Mouse (Mus musculus) left cerebral cortex, adult 8-10 months (tissue): ENCODE measurements around the gene Fcgrt. TPM values are rescaled to one million over a fixed set of nuclear protein-coding genes. Genes with fewer than 3 reads are reported as not detected.
"Not testable (repeated sequence)": the region's sequence is repeated elsewhere in the genome, so short reads cannot be mapped to it uniquely, and the experiment has no call there.

Experiments used
- DNase-seq, 2 experiments: peaks; one replicate each; pipeline ENCODE4 v3.0.0; 2022; ENCODE audit warnings: low spot score in 2 of 2
- total RNA-seq, 4 experiments: library from RNA; stranded (reverse); gene quantifications; 2 replicates each; pipeline ENCODE4 v1.2.4; 2022

The Fcgrt gene
- total RNA-seq, 4 experiments from 2014 or later = 18.6 to 21.9 (median 19.9) TPM

- not testable (repeated sequence) for DNase-seq
Observed at GRCm38 (mm10) chr7:45110089-45110488, 6.4 kb upstream of the Fcgrt start.

- DNase-seq = no peak
Observed at GRCm38 (mm10) chr7:45107052-45107645, 3.5 kb upstream of the Fcgrt start.

GRCm38 (mm10) chr7:45106441-45106840 lies 2.8 kb upstream of the Fcgrt start:
- no peak for DNase-seq

GRCm38 (mm10) chr7:45105491-45105890 lies 1.8 kb upstream of the Fcgrt start:
- DNase-seq = no peak

GRCm38 (mm10) chr7:45104941-45105340 lies 1.3 kb upstream of the Fcgrt start:
- no peak for DNase-seq

- no peak for DNase-seq
Observed at GRCm38 (mm10) chr7:45102940-45103585, 588 bp downstream of the Fcgrt start.

- DNase-seq = no peak
Observed at GRCm38 (mm10) chr7:45102441-45102840, 1.2 kb downstream of the Fcgrt start.

- no peak for DNase-seq
Observed at GRCm38 (mm10) chr7:45100046-45100445, 3.6 kb downstream of the Fcgrt start.

- no peak for DNase-seq
Observed at GRCm38 (mm10) chr7:45098541-45099240, 5.0 kb downstream of the Fcgrt start.

- no peak for DNase-seq
Observed at GRCm38 (mm10) chr7:45097479-45097878, 6.2 kb downstream of the Fcgrt start.

- DNase-seq = not testable (repeated sequence)
Observed at GRCm38 (mm10) chr7:45095965-45096364, 7.7 kb downstream of the Fcgrt start.

GRCm38 (mm10) chr7:45095367-45095766 lies 8.3 kb downstream of the Fcgrt start:
- DNase-seq = no peak

GRCm38 (mm10) chr7:45094121-45094520 lies 9.5 kb downstream of the Fcgrt start:
- DNase-seq = no peak

- no peak for DNase-seq
Observed at GRCm38 (mm10) chr7:45093516-45093905, 10.1 kb downstream of the Fcgrt start.

GRCm38 (mm10) chr7:45092828-45093515 lies 10.7 kb downstream of the Fcgrt start:
- no peak for DNase-seq

GRCm38 (mm10) chr7:45092048-45092447 lies 11.6 kb downstream of the Fcgrt start, which contains the start of gene Rcn3:
TSS of gene Rcn3 (minus strand) at chr7:45092221.
- DNase-seq = no peak

GRCm38 (mm10) chr7:45091001-45091990 lies 12.4 kb downstream of the Fcgrt start:
- no peak for DNase-seq

- DNase-seq = no peak
Observed at GRCm38 (mm10) chr7:45090251-45090977, 13.2 kb downstream of the Fcgrt start.

GRCm38 (mm10) chr7:45088597-45088996 lies 15.1 kb downstream of the Fcgrt start:
- DNase-seq = no peak

- DNase-seq = no peak
Observed at GRCm38 (mm10) chr7:45086084-45086483, 17.6 kb downstream of the Fcgrt start.
